Mouse (Mus musculus) heart, embryonic 14.5 days (tissue): Measurements from ENCODE around the gene Crabp2. TPM values are rescaled to one million over a fixed set of nuclear protein-coding genes. Genes with fewer than 3 reads are reported as not detected.
A peak's percentile ranks its signal among the peaks of the same experiment; 100 is the strongest.

Source experiments
- ATAC-seq: fragments of 200-750 bp; cut with Nextera tagmentation; 2 replicates; pipeline ENCODE4 v1.8.0; 2017; ENCODE audit warnings: low read depth, moderate TSS enrichment; ENCODE audit not compliant: insufficient number of reproducible peaks, insufficient read depth, low FRiP score
- H3K27ac ChIP-seq, 2 experiments: fragments of 200-500 bp in 1 of 2; fragments of 300-500 bp in 1 of 2; sonication (generic) in 1 of 2; replicated peaks in 1 of 2; 2 replicates each; pipeline ENCODE4 v1.5.1; 2012 to 2014; ENCODE audit warnings: low read depth in 2 of 2, low read length in 2 of 2, control low read depth in 1 of 2, mild to moderate bottlenecking in 1 of 2, mixed read lengths in 1 of 2; ENCODE audit not compliant: control insufficient read depth in 1 of 2, insufficient read depth in 1 of 2
- H3K27me3 ChIP-seq: fragments of 300-500 bp; sonication (generic); 2 replicates; pipeline ENCODE4 v1.6.1; 2014; ENCODE audit warnings: mild to moderate bottlenecking, low read length, control low read depth; ENCODE audit not compliant: control insufficient read depth, insufficient read depth
- H3K36me3 ChIP-seq: fragments of 300-500 bp; sonication (generic); 2 replicates; pipeline ENCODE4 v1.6.1; 2014; ENCODE audit warnings: mild to moderate bottlenecking, control low read depth, low read length, mixed read lengths; ENCODE audit not compliant: control insufficient read depth, insufficient read depth
- H3K4me1 ChIP-seq, 2 experiments: fragments of 200-500 bp in 1 of 2; fragments of 300-500 bp in 1 of 2; sonication (generic) in 1 of 2; 2 replicates each; pipeline ENCODE4 v1.6.1; 2012 to 2014; ENCODE audit warnings: low read length in 2 of 2, control low read depth in 1 of 2, mixed read lengths in 1 of 2; ENCODE audit not compliant: control insufficient read depth in 2 of 2, insufficient read depth in 2 of 2
- H3K4me2 ChIP-seq: fragments of 300-500 bp; sonication (generic); 2 replicates; pipeline ENCODE4 v1.6.1; 2014; ENCODE audit warnings: mild to moderate bottlenecking, low read length
- H3K4me3 ChIP-seq, 2 experiments: fragments of 200-500 bp in 1 of 2; fragments of 300-500 bp in 1 of 2; sonication (generic) in 1 of 2; 2 replicates each; pipeline ENCODE4 v1.5.1; 2012 to 2014; ENCODE audit warnings: low read length in 2 of 2, mild to moderate bottlenecking in 2 of 2, control low read depth in 1 of 2, low read depth in 1 of 2, moderate library complexity in 1 of 2; ENCODE audit not compliant: control insufficient read depth in 1 of 2, insufficient read depth in 1 of 2
- H3K9ac ChIP-seq: fragments of 300-500 bp; sonication (generic); 2 replicates; pipeline ENCODE4 v1.6.1; 2014; ENCODE audit warnings: mild to moderate bottlenecking, low read length
- H3K9me3 ChIP-seq: fragments of 300-500 bp; sonication (generic); 2 replicates; pipeline ENCODE4 v1.6.1; 2016; ENCODE audit warnings: low read length, control low read depth; ENCODE audit not compliant: control insufficient read depth
- WGBS: fragments of 180-500 bp; shearing (Covaris S2); extraction: QIAGEN DNeasy Blood & Tissue Kit; methylation state at CpG from one replicate; pipeline ENCODE4 v1.1.7; 2014; 5-methylcytosine and 5-hydroxymethylcytosine counted together
- polyA plus RNA-seq: library from polyadenylated mRNA; unstranded; fragments of >200 nt; fragmentation: Nextera tagmentation; extraction: Ambion mirVana; gene quantifications from 2 replicates; pipeline ENCODE4 v1.2.1, GENCODE M21; 2014

Gene Crabp2
- polyA plus RNA-seq, 1 experiment from 2014 or later, result 2.4 TPM

DNA sequence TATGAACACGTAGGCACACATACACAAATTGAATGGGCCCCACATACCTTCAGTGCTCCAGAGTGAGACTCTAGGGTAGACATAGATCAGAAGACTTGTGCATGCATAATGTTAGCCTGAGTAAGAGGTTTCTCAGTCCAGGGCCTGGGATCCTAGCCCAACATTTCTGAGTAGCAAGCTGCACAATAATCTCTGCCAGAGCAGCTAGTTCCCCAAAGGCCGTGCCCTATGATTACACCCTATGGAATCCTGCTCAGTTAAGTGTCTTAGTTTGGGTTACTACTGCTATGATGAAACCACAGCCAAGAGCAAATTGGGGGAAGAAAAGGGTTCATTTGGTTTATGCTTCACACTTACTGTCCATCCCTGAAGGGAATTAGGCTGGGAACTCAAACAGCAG, 6.0 kb upstream of the Crabp2 start:
- H3K9ac ChIP-seq, result no peak overlapping the region
- peaks cover 5% of the 10 kb centered on the region in 2 experiments; a peak in 3 of 4 replicates for H3K4me1 ChIP-seq
- H3K27me3 ChIP-seq, result peaks cover 13% of the 10 kb centered on the region
- H3K9me3 ChIP-seq, result no peaks in the 10 kb centered on the region
- no peak overlapping the region for H3K4me3 ChIP-seq
- no peak overlapping the region for H3K4me2 ChIP-seq
- no peak for ATAC-seq
- 88% methylated on average over 2 of the region's 2 CpGs for WGBS
- no peak overlapping the region for H3K27ac ChIP-seq
- peaks cover 60% of the 10 kb centered on the region for H3K36me3 ChIP-seq

DNA sequence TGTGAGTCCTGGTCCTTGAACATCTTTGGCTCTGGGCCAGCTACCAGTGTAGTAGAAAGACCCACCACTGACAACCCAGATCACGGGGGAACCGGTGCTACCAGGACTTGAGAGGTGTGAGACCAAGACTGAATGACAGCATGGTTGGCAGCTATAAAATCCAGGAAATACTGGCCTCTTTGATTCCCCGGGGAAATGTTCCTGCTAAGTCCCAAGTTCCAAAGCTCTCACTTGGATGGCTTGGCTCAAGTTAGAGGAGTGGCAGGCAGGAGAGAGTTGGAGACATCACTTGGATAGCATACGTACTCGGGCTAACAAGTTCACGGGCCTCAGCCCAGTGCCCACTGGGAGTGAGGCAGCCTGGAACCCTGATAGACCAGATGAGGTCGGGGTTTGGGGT, 4.9 kb upstream of the Crabp2 start:
- Histone ChIP-seq H3K4me2 (no peak overlapping the region), H3K9ac (no peak overlapping the region), H3K27me3 (peaks cover 23% of the 10 kb centered on the region), H3K4me3 (no peak overlapping the region), H3K36me3 (peaks cover 49% of the 10 kb centered on the region), H3K9me3 (no peaks in the 10 kb centered on the region), H3K4me1 (peaks cover 13 to 16% of the 10 kb centered on the region in 2 experiments), H3K27ac (no peak overlapping the region)
- ATAC-seq, result no peak
- 69% methylated on average over 7 of the region's 7 CpGs for WGBS

DNA sequence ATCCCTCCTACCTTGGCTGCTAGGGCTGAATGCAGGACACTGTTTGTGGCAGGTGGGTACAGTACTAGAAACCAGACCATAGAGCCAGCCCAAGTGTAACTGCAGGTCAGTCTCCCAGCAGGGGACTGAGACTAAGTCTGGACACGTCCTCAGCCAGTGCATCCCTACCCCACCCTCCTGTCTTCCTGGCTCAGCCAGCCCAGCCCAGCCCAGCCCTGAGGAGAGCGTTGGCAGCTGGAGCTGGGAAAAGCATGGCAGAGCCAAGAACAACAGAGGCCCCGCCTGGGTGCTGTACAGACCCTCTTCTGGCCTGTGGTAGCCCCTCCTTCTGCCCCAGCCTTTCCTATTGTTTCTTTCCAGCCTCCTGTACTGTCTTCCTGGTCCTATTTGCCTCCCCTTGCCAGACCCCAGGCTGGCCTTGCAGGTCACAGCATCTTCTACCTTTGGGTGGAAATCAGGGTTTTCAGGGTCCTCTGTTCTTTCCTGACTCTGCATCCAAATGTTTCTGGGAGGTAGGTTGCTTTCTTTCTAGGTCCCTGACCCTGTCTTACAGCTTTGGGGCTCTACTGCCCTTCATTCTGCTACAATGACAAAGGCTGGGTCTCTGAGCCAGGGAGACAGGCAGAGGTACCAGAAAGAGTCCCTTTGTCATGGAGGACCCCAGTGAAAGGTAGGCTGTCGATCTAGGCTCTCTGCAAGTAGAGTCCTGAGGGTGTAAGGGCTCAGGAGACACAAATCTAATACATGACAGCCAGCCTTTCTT, 3.4 kb upstream of the Crabp2 start:
- Histone ChIP-seq H3K27ac (peak overlapping the region in 1 of 2 experiments; percentile 7; a peak in 1 of 4 replicates), H3K9me3 (no peaks in the 10 kb centered on the region), H3K27me3 (peaks cover 38% of the 10 kb centered on the region), H3K4me1 (peaks cover 18 to 23% of the 10 kb centered on the region in 2 experiments), H3K36me3 (peaks cover 34% of the 10 kb centered on the region), H3K4me3 (no peak overlapping the region), H3K9ac (no peak overlapping the region), H3K4me2 (no peak overlapping the region)
- peak; percentile 70 for ATAC-seq
- 20% methylated on average over 4 of the region's 4 CpGs for WGBS

DNA sequence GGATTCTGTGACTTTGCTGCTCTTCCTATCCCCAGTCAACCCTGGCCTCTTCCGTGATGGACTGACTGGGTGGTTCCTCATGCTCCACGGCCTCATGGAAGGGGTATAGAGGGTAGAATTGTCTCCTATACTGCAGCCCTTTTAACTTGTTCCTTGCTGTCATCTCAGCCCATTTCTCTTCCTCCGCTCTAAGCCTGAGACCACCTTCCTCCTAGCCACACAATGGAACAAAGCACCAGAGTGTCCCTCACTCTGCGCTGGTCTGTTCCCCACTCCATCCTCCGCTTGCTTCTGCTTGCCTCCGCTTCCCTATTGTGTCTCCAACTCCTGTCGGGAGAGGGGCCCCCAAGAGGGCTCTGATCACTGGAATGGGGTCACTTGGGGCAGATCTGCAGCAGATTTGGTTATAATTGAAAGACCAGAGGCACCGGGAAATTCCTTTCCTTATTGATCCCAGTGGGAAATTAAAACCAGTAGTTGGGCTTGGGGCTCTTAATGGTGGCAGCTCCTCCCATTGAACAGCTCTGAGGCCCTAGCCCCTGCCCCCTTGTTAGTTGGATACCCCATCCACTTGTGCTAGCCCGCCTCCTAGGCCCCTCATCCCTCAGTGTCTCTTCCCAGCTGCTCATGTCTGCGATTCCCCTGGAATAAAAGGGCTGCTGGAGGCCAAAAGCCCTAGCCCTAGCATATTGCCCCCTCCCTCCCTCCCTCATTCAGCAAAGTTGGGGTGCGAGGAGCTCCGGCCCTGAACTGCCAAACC, 2.5 kb upstream of the Crabp2 start:
- peaks cover 25% of the 10 kb centered on the region for H3K36me3 ChIP-seq
- H3K4me3 ChIP-seq, result no peak overlapping the region
- no peak overlapping the region for H3K27ac ChIP-seq
- H3K9ac ChIP-seq, result no peak overlapping the region
- no peak overlapping the region for H3K4me2 ChIP-seq
- no peak for ATAC-seq
- WGBS, result 41% methylated on average over 12 of the region's 12 CpGs
- H3K4me1 ChIP-seq, result peaks cover 18 to 23% of the 10 kb centered on the region in 2 experiments
- H3K27me3 ChIP-seq, result peaks cover 47% of the 10 kb centered on the region
- H3K9me3 ChIP-seq, result no peaks in the 10 kb centered on the region

DNA sequence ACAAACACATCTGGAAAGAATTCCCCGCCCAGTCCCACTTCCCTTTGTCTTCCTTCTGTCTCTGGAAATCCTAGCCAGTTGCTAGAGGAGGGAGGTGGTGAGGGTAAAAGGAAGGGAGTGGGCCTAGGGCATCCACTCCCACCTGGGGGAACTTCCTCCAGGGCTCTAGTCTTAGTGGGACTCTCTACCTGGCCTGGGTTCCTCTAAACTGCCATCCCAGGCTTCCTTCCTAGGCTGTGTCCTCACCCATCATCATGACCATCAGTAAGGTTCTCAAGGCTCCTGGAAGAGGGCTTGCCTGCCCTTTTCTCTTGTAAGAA, 2.0 kb upstream of the Crabp2 start:
- no peak overlapping the region for H3K27ac ChIP-seq

DNA sequence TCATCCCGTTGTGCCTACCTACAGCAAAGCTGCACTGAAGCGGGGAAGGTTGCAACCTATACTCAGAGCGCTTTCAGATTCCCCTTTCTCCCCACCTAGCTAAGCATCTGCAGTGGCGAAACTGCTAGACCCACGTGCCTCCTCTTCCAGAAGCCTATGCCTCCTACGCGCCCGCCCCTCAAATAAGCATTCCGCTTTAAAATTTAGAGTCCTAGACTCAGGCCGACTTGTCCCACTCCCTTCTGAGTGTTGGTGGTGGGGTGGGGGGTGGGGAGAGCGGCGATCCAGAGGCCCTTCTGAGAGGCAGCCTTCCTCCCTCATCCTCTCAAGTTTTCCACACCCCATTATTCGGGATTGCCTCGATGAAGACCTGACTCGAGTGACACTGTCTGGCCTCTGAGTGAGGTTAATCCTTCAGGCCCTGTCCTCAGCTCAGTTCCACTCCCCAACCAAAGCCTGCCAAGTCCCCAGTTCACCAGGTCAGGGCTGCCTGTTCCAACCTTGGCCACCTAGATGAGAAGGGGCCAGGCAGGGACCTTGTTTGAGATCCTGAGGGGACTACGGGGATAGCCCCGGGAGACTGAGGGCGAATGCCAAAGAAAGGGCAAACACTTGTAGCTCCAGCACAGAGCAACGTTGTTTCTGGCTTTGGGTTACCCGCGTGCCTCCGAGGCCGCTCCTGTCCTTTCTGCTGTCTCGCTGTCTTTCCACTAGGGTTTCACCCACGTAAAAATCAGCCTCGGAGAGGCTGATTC, 1.2 kb upstream of the Crabp2 start:
- peaks cover 58% of the 10 kb centered on the region for H3K27me3 ChIP-seq
- no peak for ATAC-seq
- H3K27ac ChIP-seq, result no peak overlapping the region
- peak overlapping the region in 1 of 2 experiments; percentile 33; a peak in 2 of 4 replicates for H3K4me3 ChIP-seq
- 5% methylated on average over 26 of the region's 26 CpGs for WGBS
- peaks cover 12% of the 10 kb centered on the region for H3K36me3 ChIP-seq
- peaks cover 20 to 23% of the 10 kb centered on the region in 2 experiments for H3K4me1 ChIP-seq
- H3K4me2 ChIP-seq, result peak overlapping the region; percentile 63
- H3K9ac ChIP-seq, result 0 out of 2 replicates have a peak overlapping the region, but pooled peaks have one; percentile 18
- no peaks in the 10 kb centered on the region for H3K9me3 ChIP-seq

More for the DNA sequence above, 2.0 kb upstream of the Crabp2 start:
- no peak overlapping the region for H3K4me3 ChIP-seq
- H3K9ac ChIP-seq, result no peak overlapping the region
- no peak overlapping the region for H3K4me2 ChIP-seq
- ATAC-seq, result no peak
- H3K27me3 ChIP-seq, result peaks cover 52% of the 10 kb centered on the region
- no peaks in the 10 kb centered on the region for H3K9me3 ChIP-seq
- peaks cover 20% of the 10 kb centered on the region for H3K36me3 ChIP-seq
- peaks cover 18 to 23% of the 10 kb centered on the region in 2 experiments for H3K4me1 ChIP-seq
- 50% methylated on average over 1 of the region's 1 CpGs for WGBS

DNA sequence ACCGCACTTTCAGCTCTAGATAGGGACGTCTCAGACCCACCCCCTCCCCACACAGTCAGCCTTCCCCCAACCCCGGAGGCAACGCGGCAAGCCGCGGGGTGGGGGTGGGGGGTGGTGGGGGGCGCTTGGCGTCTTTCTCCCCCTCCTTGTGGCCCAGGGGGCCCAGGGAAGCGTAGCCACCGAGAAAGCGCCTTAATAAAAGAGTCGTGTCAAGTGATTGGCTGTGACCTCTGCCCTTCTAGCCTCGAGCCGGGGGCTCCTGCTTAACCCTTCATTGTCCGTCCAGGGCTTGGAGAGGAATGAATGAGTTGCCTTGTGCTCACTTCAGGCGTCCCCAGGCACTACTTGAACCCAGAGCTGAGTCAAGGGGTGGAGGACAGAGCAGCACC, 661 bp upstream of the Crabp2 start:
- H3K27ac ChIP-seq, result no peak overlapping the region
- H3K4me1 ChIP-seq, result peaks cover 22 to 23% of the 10 kb centered on the region in 2 experiments
- 0 out of 2 replicates have a peak overlapping the region, but pooled peaks have one; percentile 18 for H3K9ac ChIP-seq
- WGBS, result 3% methylated on average over 15 of the region's 17 CpGs
- H3K9me3 ChIP-seq, result no peaks in the 10 kb centered on the region
- peaks cover 61% of the 10 kb centered on the region for H3K27me3 ChIP-seq
- peak overlapping the region; percentile 63 for H3K4me2 ChIP-seq
- ATAC-seq, result no peak
- peaks cover 7% of the 10 kb centered on the region for H3K36me3 ChIP-seq
- peak overlapping the region; percentile 9 to 33; a peak in 3 of 4 replicates for H3K4me3 ChIP-seq
